Mouse (Mus musculus) left cerebral cortex, adult 11 months (tissue): Measurements from ENCODE around the gene P3h4.

Experiments
- DNase-seq: peaks from one replicate; pipeline ENCODE4 v3.0.0; 2022; ENCODE audit warnings: low spot score

P3h4 gene

DNA sequence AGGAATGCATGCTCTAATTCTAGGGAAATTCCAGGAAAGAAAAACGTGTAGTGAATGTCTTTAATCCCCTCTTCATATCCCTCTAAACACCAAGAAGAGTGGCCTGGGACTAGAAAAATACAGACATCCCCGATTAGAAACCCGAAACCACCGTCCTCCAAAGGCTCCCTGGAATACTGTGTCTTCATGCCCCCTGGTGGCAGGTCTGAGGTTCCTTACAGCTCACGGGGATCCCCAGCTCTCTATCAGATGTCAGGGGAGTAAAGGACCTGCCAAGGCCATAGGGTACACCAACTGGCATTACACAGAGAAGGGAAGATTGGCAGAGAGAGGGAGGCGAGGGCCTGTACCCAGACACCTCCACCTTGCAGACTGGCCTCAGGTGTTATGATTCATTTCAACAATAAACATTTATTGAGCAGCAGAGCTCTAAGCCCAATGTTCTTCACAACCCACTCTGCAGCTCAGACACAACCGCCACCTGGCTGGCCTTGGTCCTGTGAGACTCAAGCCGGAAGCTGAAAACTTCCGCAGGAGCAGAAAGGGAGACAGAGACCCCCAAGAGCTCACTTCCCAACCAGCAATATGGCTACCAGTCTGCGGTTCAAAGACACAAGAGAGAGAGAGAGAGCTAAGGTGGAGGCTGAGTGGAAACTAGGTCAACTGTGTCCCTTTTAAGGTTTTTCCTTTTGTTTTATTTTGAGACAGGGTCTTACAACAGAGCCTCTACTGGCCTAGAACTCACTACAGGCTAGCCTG, 6.4 kb downstream of the P3h4 start:
- DNase-seq = no peak

GRCm38 (mm10) chr11:100406995-100407705, 7.5 kb downstream of the P3h4 start:
- DNase-seq = no peak

DNA sequence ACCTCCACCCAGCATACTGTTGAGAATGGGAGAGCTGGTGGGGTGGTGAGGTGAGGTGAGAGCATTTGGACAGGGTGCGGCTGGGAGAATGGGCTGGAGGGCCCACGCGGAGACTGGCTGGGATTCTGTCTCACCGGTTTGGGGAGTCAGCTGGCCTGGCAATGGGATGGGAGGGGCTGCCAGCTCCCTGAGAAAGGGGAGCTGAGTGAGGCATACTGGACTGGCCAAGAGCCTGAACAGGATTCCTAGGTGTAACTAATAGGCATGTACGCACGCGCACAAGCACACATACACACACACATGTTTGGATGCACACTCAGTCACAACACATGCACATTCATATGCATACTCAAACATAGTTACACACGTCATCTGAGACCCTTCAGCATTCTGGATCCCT, 8.4 kb downstream of the P3h4 start:
- no peak for DNase-seq

DNA sequence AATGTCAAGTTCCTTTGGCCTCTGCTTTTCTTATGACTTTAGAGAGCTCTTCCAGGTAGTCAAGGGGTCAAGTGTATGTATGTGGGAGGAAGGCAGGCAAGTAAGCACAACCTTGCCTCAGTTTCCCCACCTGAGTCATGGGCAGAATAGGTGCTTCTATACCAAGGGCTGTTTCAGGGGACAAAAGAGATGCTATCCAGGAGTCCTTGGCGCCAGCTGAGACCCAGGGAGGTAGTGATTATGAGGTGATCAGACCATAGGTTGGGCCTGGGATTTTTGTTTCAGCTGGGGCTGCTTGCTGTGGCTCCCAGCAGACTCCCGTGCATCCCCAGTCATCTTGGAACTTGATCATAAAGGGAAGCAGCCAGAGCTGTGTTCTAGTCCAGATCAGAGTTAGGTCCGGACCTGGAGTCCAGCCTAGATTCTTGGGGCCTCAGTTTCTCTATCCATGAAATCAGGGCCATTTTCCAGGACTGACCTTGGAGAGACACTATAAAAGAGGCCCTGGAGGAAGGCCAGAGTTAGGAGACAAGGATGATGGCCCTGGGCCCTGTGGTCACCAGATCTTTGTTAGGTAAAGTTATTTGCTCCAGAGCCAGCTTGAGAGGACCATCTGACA, 10.1 kb downstream of the P3h4 start:
- no peak for DNase-seq

DNA sequence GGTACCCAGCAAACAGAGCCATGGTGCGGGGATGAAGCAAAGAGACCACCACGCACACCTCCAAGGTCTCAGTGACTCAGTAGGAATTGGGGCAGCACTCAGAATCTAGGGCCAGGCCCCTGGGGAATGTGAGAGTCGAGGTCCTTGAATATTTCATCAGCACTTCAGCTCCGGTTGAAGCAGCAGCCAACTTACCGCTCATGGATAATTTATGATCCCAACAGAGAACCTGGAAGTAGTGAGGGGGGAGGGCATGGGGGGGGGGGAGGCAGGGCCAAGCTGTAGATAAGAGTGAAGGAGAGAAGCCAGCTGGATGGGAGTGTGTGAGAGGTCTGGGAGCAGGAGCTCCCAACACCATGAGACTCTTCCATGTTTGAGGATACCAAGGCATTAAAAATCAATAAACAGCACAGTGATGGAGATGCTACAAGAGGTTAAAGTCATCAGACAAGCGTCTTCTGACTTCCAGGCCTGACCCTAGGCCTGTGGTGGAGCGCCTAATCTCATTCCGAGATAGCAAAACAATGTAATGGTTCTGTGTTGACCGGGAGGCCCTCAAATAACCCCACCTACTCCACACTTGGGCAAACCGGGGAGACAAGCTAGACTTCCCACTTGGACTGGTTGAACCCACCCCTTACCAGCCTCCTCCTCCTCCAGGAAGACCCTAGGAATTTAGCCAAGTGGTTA, 11.0 kb downstream of the P3h4 start:
- no peak for DNase-seq

DNA sequence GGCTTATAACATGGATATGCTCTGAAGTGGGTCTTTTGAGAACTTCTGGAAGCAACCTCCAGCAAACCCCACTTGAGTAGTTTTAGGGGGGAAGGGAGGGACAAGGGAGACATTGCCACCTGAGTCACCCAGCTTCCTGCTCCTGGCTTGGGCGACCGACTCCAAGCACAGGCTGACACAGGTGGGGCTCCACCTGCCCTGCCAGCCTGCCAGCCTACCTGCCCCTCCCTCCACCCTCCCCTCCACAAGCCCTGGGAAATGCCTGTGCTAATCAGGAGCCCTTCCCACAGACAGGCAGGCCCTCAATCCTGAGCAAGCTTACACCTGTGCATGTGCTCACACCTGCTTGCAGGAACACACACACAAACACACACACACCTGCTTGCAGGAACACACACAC, 12.0 kb downstream of the P3h4 start:
- no peak for DNase-seq

- no peak for DNase-seq
These were observed 12.4 kb downstream of the P3h4 start for GRCm38 (mm10) chr11:100402240-100402639.

GRCm38 (mm10) chr11:100400842-100401241, 13.8 kb downstream of the P3h4 start:
- no peak for DNase-seq

- no peak for DNase-seq
These were observed 14.7 kb downstream of the P3h4 start for GRCm38 (mm10) chr11:100399727-100400538.

- DNase-seq = no peak
These were observed 15.3 kb downstream of the P3h4 start for GRCm38 (mm10) chr11:100399320-100399719.

GRCm38 (mm10) chr11:100398517-100398916, 16.1 kb downstream of the P3h4 start:
- DNase-seq = no peak

GRCm38 (mm10) chr11:100397600-100398389, 16.8 kb downstream of the P3h4 start, which contains the start of gene Jup:
TSS of gene Jup (minus strand) at chr11:100397763.
- peak; percentile 100 for DNase-seq

DNA sequence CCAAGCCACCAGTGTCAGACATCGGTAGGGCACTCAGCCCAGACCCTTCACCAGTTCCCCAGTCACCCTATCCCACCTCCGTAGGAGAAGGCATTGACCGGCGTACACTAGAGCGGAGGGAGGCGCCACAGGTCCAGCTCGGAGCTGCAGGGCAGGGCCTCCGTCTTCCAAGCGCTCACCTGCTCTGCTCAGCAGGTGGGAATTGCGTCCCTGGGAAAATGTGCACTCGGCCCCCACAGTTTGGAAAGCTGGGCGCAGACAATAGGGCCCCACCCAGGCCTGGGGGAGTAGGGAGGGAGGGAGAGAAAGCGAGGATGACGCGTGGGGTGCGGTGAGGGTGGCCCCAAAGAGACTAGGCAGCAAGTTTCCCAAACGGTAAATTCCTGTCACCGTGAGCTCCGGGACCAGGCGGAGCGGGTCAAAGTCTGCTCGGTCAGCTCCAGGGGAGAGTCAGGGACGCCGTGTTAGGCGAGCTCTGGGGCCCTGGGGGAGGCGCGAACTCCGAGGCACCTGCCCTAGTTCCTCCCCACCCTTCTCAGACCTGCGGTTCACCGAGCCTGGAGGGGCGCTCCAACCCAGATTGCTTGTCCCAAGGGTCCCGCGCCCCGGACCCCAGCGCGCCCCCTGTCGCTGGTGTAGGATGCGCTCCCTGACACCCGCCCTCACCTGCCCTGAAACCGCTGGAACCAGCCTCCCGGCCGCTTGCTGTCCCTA, 17.6 kb downstream of the P3h4 start:
- DNase-seq = no peak

DNA sequence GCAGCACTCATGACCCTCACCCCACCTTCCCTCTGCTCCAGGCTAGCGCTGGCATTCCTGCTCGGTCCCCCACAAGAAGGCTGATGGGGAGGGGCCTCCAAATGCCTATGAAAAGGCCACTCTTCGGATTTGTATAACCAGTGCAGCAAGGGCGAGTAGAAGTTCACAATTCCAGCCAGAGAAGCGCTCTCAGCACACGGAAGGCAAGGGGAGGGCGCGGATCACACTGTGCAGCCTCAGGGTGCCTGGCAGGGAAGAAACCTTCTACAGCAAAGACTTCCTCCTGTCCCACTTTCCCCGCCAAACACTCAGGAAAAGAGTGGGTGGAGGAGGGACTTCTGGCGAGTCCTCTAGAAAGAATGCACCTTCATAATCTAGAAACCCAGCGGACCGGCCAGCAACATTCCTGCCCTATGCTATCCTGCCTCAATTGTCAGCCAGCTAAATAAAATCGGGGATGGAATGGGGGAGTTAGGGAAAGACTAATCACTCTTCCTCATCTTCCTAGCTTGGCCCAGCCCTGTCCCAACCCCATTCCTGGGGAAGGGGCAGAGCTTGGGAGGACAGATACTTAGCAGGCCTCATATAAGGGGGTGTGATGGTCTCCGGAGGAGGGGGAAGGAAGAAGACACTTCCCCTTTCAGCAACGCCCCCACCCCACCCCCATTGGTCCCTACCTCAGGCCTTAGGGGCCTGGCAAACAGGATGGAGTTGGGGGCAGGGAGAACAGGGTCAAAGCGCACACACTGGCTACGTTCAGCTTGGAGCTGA, 18.6 kb downstream of the P3h4 start:
- DNase-seq = no peak

DNA sequence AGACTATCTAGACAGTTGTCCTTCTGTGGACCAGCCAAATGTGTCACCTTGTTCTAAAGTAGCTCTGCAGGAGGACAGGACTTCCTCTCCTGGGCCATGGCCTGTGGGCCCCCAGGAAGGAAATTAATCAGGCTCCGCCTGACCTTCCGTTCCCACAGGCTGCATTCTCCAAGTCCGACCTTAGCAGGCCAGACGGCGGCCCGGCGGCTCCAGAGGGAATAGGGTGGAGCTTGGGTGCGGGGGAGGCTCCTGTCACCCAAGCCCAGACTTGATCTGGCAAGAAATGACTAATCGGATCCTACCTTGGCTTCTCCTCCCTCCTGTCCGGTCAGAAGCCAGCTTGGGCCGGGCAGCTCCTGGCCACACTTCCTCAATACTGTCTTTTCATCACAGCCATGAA, 19.4 kb downstream of the P3h4 start:
- DNase-seq = no peak

DNA sequence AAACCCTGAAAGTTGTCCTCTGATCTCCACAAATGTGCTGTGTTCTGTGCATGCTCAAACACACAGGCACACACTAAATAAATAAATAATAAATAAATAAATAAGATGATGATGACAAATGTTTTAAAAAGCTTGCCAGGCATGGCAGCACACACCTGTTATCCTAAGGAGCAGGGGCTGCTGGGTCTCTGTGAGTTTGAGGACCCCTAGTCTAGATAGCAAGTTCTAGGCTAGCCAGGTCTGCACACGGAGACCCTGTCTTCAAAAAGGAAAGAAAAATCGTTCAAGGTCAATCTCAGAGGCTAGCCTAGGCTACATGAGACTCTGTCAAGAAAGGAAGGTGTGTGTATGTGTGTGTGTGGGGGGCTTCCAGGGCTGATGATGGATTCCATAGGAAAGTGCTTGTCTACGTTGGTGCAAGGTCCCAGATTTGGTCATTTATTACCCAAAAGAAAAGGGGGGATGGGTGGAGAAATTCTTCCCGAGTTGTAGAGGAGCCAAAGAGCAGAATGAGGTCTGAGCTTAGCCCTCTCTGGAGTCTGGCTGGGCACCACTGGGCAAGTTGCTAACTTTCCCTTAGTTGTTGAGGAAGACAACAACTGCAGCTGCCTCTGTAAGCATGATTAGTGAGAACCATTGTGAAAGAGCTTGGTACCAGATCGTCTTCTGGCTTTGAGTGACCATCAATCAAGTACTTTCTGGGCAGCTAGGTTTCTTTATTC, 20.1 kb downstream of the P3h4 start:
- no peak for DNase-seq

GRCm38 (mm10) chr11:100393733-100394132, 20.9 kb downstream of the P3h4 start:
- no peak for DNase-seq

GRCm38 (mm10) chr11:100392958-100393357, 21.7 kb downstream of the P3h4 start:
- no peak for DNase-seq

- DNase-seq = no peak
These were observed 22.7 kb downstream of the P3h4 start for GRCm38 (mm10) chr11:100391884-100392345.
